8 mouse cellular contexts compared by ENCODE assay signal in the genomic region with DNA sequence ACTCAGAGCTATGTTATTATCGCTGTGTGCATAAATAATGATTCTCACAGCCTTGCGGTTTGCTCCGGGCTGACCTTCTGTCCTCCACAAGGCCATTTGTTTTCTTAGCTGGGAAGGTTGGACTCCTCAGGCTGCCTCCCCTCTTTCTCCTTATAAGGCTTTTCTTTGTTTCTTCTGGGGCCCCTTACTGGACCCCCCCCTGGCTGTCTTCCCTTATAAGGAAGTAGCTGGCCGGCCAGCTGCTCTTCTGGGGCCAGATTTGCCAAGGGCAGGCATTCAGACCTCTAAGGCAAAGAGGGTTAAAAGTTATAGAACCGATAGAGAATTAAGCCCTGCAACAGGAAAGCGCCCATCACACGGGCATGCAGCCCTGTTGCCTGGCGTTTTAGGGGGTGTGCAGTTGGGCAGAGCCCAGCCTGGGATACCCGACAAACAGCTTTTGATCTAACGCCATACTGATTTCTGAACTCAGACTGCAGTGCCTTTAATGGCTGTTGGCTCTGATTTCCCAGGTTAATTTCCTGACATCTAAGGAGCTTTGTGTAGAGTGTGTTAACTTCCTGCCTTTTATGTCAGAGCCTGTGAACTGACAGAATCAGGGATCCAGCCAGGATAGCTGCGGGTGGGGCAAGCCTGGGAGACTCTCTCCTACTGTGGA.
A peak's percentile ranks its signal among the peaks of the same experiment; 100 is the strongest.
DNase-seq lines count a peak whose midpoint lies in the region; ATAC-seq lines count a peak whose summit lies in the region.

No protein-coding gene starts in this region.

- H3K36me3 ChIP-seq in forebrain, embryonic 11.5 days (ENCODE audit: control insufficient read depth, insufficient read depth, low read length) = no peaks in the 10 kb centered on the region
- no peaks in the 10 kb centered on the region for H3K36me3 ChIP-seq in intestine, embryonic 16.5 days (ENCODE audit: control insufficient read depth, insufficient read depth, low read length)
- H3K36me3 ChIP-seq in stomach, embryonic 15.5 days = no peaks in the 10 kb centered on the region

- H3K27me3 ChIP-seq in forebrain, embryonic 11.5 days (ENCODE audit: control insufficient read depth, insufficient read depth, low read length) = no peaks in the 10 kb centered on the region
- no peaks in the 10 kb centered on the region for H3K27me3 ChIP-seq in intestine, embryonic 16.5 days (replicated peaks; ENCODE audit: control insufficient read depth, insufficient read depth, low read length)
- no peaks in the 10 kb centered on the region for H3K27me3 ChIP-seq in stomach, embryonic 15.5 days (replicated peaks)

- H3K4me2 ChIP-seq in forebrain, embryonic 11.5 days (ENCODE audit: low read depth, low read length, severe bottlenecking) = peak overlapping the region; percentile 32; the same call in 1 of the 2 replicates
- peak overlapping the region; percentile 10 for H3K4me2 ChIP-seq in intestine, embryonic 16.5 days (ENCODE audit: low read depth, low read length)
- peak overlapping the region; percentile 37 for H3K4me2 ChIP-seq in stomach, embryonic 15.5 days

- WGBS in forebrain, embryonic 11.5 days = 9% methylated on average over 11 of the region's 11 CpGs
- 5% methylated on average over 11 of the region's 11 CpGs for WGBS in intestine, embryonic 16.5 days
- 4% methylated on average over 11 of the region's 11 CpGs for WGBS in stomach, embryonic 15.5 days

- peak; percentile 82 for DNase-seq in adrenal gland, adult 2 months
- no peak for DNase-seq in adrenal gland, postnatal 4 days (ENCODE audit: low spot score in 2 of 2)
- DNase-seq in forebrain, embryonic 11.5 days (ENCODE audit: low spot score) = peak; percentile 55
- peak; percentile 25 for DNase-seq in lung, postnatal 14 days
- no peak for DNase-seq in natural killer cell, adult 2 months (ENCODE audit: low spot score in 2 of 2)
- DNase-seq in thymus, postnatal 10 days (ENCODE audit: low spot score in 2 of 2) = no peak

- no peaks in the 10 kb centered on the region for H3K9me3 ChIP-seq in forebrain, embryonic 11.5 days (ENCODE audit: control insufficient read depth, low read length)
- H3K9me3 ChIP-seq in intestine, embryonic 16.5 days (ENCODE audit: control insufficient read depth, low read length) = no peaks in the 10 kb centered on the region
- H3K9me3 ChIP-seq in stomach, embryonic 15.5 days = no peaks in the 10 kb centered on the region

- H3K4me1 ChIP-seq in forebrain, embryonic 11.5 days (replicated peaks; ENCODE audit: control insufficient read depth, insufficient read depth, low read length) = peaks cover 16% of the 10 kb centered on the region
- peaks cover 33% of the 10 kb centered on the region for H3K4me1 ChIP-seq in intestine, embryonic 16.5 days (ENCODE audit: control insufficient read depth, insufficient read depth, low read length)
- H3K4me1 ChIP-seq in stomach, embryonic 15.5 days = peaks cover 38% of the 10 kb centered on the region

- no peak overlapping the region for H3K4me3 ChIP-seq in forebrain, embryonic 11.5 days (ENCODE audit: low read depth, low read length)
- H3K4me3 ChIP-seq in intestine, embryonic 16.5 days (ENCODE audit: low read length) = no peak overlapping the region
- no peak overlapping the region for H3K4me3 ChIP-seq in stomach, embryonic 15.5 days (replicated peaks)

- 0 out of 2 replicates have a peak, but pooled peaks have one; percentile 6 for ATAC-seq in forebrain, embryonic 11.5 days (replicated peaks; ENCODE audit: low FRiP score)
- ATAC-seq in intestine, embryonic 16.5 days = peak; percentile 69
- peak; percentile 63 for ATAC-seq in stomach, embryonic 15.5 days (ENCODE audit: insufficient read depth, low FRiP score, low read depth)

- peak overlapping the region; percentile 57 for H3K27ac ChIP-seq in forebrain, embryonic 11.5 days (ENCODE audit: low read depth, low read length)
- H3K27ac ChIP-seq in intestine, embryonic 16.5 days (ENCODE audit: low read length) = peak overlapping the region; percentile 59
- H3K27ac ChIP-seq in stomach, embryonic 15.5 days = peak overlapping the region; percentile 86

- H3K9ac ChIP-seq in forebrain, embryonic 11.5 days (ENCODE audit: low read length) = no peak overlapping the region
- peak overlapping the region; percentile 41 for H3K9ac ChIP-seq in intestine, embryonic 16.5 days (ENCODE audit: low read depth, low read length)
- no peak overlapping the region for H3K9ac ChIP-seq in stomach, embryonic 15.5 days

Comparison
In these comparisons a context has a peak if more than half of its experiments do, and no peak if none do; other contexts are left out.
1. DNase-seq: peak in adrenal gland, adult 2 months (single experiment), forebrain, embryonic 11.5 days (single experiment) and lung, postnatal 14 days (single experiment); none in adrenal gland, postnatal 4 days (0 of 2), natural killer cell, adult 2 months (0 of 2) and thymus, postnatal 10 days (0 of 2).
2. ATAC-seq: peak in every context shown above with its lines; median percentile 69 in intestine, embryonic 16.5 days; 63 in stomach, embryonic 15.5 days; 6 in forebrain, embryonic 11.5 days.
3. Peak in every context shown above with its lines, with median percentiles within 50 percentile points of each other: H3K27ac ChIP-seq and H3K4me2 ChIP-seq.